Mouse (Mus musculus): ENCODE results near the gene Slc25a39. TPM values are rescaled to one million over a fixed set of nuclear protein-coding genes. Genes with fewer than 3 reads are reported as not detected.
"Not testable (repeated sequence)": the region's sequence is repeated elsewhere in the genome, so short reads cannot be mapped to it uniquely, and the experiment has no call there.

Slc25a39 gene
- polyA plus RNA-seq, 1 experiment = 290 TPM

GRCm38 (mm10) chr11:102392441-102393237, 15.1 kb downstream of the Slc25a39 start:
- 16% methylated on average over 15 of the region's 15 CpGs for WGBS
- H3K4me1 ChIP-seq (ENCODE audit: control insufficient read depth, insufficient read depth, low read length) = no peaks in the 10 kb centered on the region
- peak overlapping the region; percentile 33 for H3K4me3 ChIP-seq (replicated peaks; ENCODE audit: extremely low read depth, low read depth, low read length)
- no peak for DNase-seq
- no peak for TF ChIP-seq CTCF (IDR thresholded peaks at IDR 0.05; ENCODE audit: insufficient read depth, low read length)
- TF ChIP-seq POLR2A (IDR thresholded peaks at IDR 0.05; ENCODE audit: borderline replicate concordance, extremely low read depth, low read depth, low read length) = no peak

GRCm38 (mm10) chr11:102389436-102389835, 18.3 kb downstream of the Slc25a39 start:
- not testable (repeated sequence) for H3K4me3 ChIP-seq (replicated peaks; ENCODE audit: extremely low read depth, low read depth, low read length); H3K4me1 ChIP-seq (ENCODE audit: control insufficient read depth, insufficient read depth, low read length); DNase-seq
- WGBS = 81% methylated on average over 4 of the region's 5 CpGs

- TF ChIP-seq CTCF (IDR thresholded peaks at IDR 0.05; ENCODE audit: insufficient read depth, low read length) (no peak), POLR2A (IDR thresholded peaks at IDR 0.05; ENCODE audit: borderline replicate concordance, extremely low read depth, low read depth, low read length) (no peak)
- DNase-seq = no peak
- H3K4me3 ChIP-seq (replicated peaks; ENCODE audit: extremely low read depth, low read depth, low read length) = no peak overlapping the region
- no peaks in the 10 kb centered on the region for H3K4me1 ChIP-seq (ENCODE audit: control insufficient read depth, insufficient read depth, low read length)
- 40% methylated on average over 5 of the region's 5 CpGs for WGBS
Measured at GRCm38 (mm10) chr11:102386121-102386520, 21.6 kb downstream of the Slc25a39 start.

- Histone ChIP-seq H3K4me1 (ENCODE audit: control insufficient read depth, insufficient read depth, low read length) (no peaks in the 10 kb centered on the region), H3K4me3 (replicated peaks; ENCODE audit: extremely low read depth, low read depth, low read length) (no peak overlapping the region)
- TF ChIP-seq POLR2A (IDR thresholded peaks at IDR 0.05; ENCODE audit: borderline replicate concordance, extremely low read depth, low read depth, low read length) (no peak), CTCF (IDR thresholded peaks at IDR 0.05; ENCODE audit: insufficient read depth, low read length) (no peak)
- DNase-seq = no peak
- 46% methylated on average over 4 of the region's 4 CpGs for WGBS
Measured at GRCm38 (mm10) chr11:102385075-102385474, 22.7 kb downstream of the Slc25a39 start.

GRCm38 (mm10) chr11:102384418-102384817, 23.3 kb downstream of the Slc25a39 start:
- 69% methylated on average over 2 of the region's 2 CpGs for WGBS
- Histone ChIP-seq H3K4me3 (replicated peaks; ENCODE audit: extremely low read depth, low read depth, low read length) (no peak overlapping the region), H3K4me1 (ENCODE audit: control insufficient read depth, insufficient read depth, low read length) (no peaks in the 10 kb centered on the region)
- DNase-seq = no peak
- TF ChIP-seq CTCF (IDR thresholded peaks at IDR 0.05; ENCODE audit: insufficient read depth, low read length) (no peak), POLR2A (IDR thresholded peaks at IDR 0.05; ENCODE audit: borderline replicate concordance, extremely low read depth, low read depth, low read length) (no peak)

- 76% methylated on average over 1 of the region's 1 CpGs for WGBS
- no peak for DNase-seq
Measured at GRCm38 (mm10) chr11:102383365-102384136, 24.2 kb downstream of the Slc25a39 start.

GRCm38 (mm10) chr11:102382794-102383193, 25.0 kb downstream of the Slc25a39 start:
- H3K4me1 ChIP-seq (ENCODE audit: control insufficient read depth, insufficient read depth, low read length) = no peaks in the 10 kb centered on the region
- 77% methylated on average over 3 of the region's 3 CpGs for WGBS
- no peak for TF ChIP-seq POLR2A (IDR thresholded peaks at IDR 0.05; ENCODE audit: borderline replicate concordance, extremely low read depth, low read depth, low read length)
- no peak for TF ChIP-seq CTCF (IDR thresholded peaks at IDR 0.05; ENCODE audit: insufficient read depth, low read length)
- DNase-seq = no peak
- no peak overlapping the region for H3K4me3 ChIP-seq (replicated peaks; ENCODE audit: extremely low read depth, low read depth, low read length)

More at GRCm38 (mm10) chr11:102383365-102384136, 24.2 kb downstream of the Slc25a39 start:
- Histone ChIP-seq H3K4me3 (replicated peaks; ENCODE audit: extremely low read depth, low read depth, low read length) (no peak overlapping the region), H3K4me1 (ENCODE audit: control insufficient read depth, insufficient read depth, low read length) (no peaks in the 10 kb centered on the region)
- TF ChIP-seq CTCF (IDR thresholded peaks at IDR 0.05; ENCODE audit: insufficient read depth, low read length) (no peak), POLR2A (IDR thresholded peaks at IDR 0.05; ENCODE audit: borderline replicate concordance, extremely low read depth, low read depth, low read length) (no peak)

GRCm38 (mm10) chr11:102381341-102382100, 26.2 kb downstream of the Slc25a39 start:
- 49% methylated on average over 4 of the region's 4 CpGs for WGBS
- Histone ChIP-seq H3K4me1 (ENCODE audit: control insufficient read depth, insufficient read depth, low read length) (no peaks in the 10 kb centered on the region), H3K4me3 (replicated peaks; ENCODE audit: extremely low read depth, low read depth, low read length) (no peak overlapping the region)
- no peak for TF ChIP-seq CTCF (IDR thresholded peaks at IDR 0.05; ENCODE audit: insufficient read depth, low read length)
- no peak for TF ChIP-seq POLR2A (IDR thresholded peaks at IDR 0.05; ENCODE audit: borderline replicate concordance, extremely low read depth, low read depth, low read length)
- DNase-seq = no peak

- no peak overlapping the region for H3K4me3 ChIP-seq (replicated peaks; ENCODE audit: extremely low read depth, low read depth, low read length)
- no peak for DNase-seq
- H3K4me1 ChIP-seq (ENCODE audit: control insufficient read depth, insufficient read depth, low read length) = no peaks in the 10 kb centered on the region
- TF ChIP-seq CTCF (IDR thresholded peaks at IDR 0.05; ENCODE audit: insufficient read depth, low read length) (no peak), POLR2A (IDR thresholded peaks at IDR 0.05; ENCODE audit: borderline replicate concordance, extremely low read depth, low read depth, low read length) (no peak)
- WGBS = 59% methylated on average over 5 of the region's 5 CpGs
Measured at GRCm38 (mm10) chr11:102380091-102380490, 27.7 kb downstream of the Slc25a39 start.
